In the genomic region with DNA sequence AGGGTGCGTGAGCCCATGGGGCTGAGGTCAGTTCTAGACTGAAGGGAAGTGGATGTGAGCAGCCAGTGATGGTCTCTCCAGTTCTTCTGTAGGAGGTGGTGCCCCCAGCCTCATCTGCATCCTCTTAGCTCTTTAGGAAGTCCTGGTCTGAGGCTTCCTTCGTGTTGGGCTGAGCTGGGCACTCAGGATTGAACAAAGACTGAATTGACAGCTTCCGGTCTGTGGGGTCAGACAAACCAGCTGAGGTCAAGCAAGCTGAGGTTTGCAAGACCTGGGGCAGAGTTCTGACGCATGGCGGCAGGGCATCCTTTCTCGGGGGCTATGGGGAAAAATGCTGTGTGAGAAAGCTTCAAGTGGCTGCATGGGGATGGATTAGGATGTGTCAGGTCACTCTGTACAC, we compare ENCODE assay signal across 13 mouse cellular contexts. TPM values are rescaled to one million over a fixed set of nuclear protein-coding genes. Genes with fewer than 3 reads are reported as not detected.
DNase-seq lines count a peak whose midpoint lies in the region; ATAC-seq and TF ChIP-seq lines count a peak whose summit lies in the region.
"Had no signal": no experiment of that assay in that cellular context is flagged by ENCODE, and none has a peak within 500 bp of the region (broad histone marks: within the 10 kb centered on the region; RNA-seq: fewer than 3 reads in every experiment).

No protein-coding gene starts in this region.

- no peaks in the 10 kb centered on the region for H3K9me3 ChIP-seq in heart, embryonic 15.5 days (replicated peaks)
- H3K9me3 ChIP-seq in lung, postnatal 0 days (ENCODE audit: low read length): no peaks in the 10 kb centered on the region
- no peaks in the 10 kb centered on the region for H3K9me3 ChIP-seq in embryonic facial prominence, embryonic 11.5 days (replicated peaks; ENCODE audit: control insufficient read depth, low read length)
- no peaks in the 10 kb centered on the region for H3K9me3 ChIP-seq in liver, embryonic 11.5 days (ENCODE audit: control insufficient read depth, low read length)
- H3K9me3 ChIP-seq: neural tube, embryonic 12.5 days had no signal

- no peak for DNase-seq in heart, adult 18-20 months
- peak; percentile 37 for DNase-seq in lung, postnatal 0 days (ENCODE audit: low spot score)
- no peak for DNase-seq in lung, postnatal 36 days
- no peak for DNase-seq in embryonic facial prominence, embryonic 11.5 days (ENCODE audit: low spot score)
- DNase-seq in liver, embryonic 11.5 days (ENCODE audit: low spot score): no peak
- DNase-seq: gastrocnemius, postnatal 25 days; kidney, adult 9 months; right cerebral cortex, postnatal 4 days; thymus, postnatal 36 days had no signal

- H3K4me1 ChIP-seq in heart, embryonic 15.5 days (replicated peaks): peaks cover 92% of the 10 kb centered on the region
- H3K4me1 ChIP-seq in lung, postnatal 0 days (ENCODE audit: insufficient read depth, low read depth, low read length): peaks cover 68% of the 10 kb centered on the region
- peaks cover 21% of the 10 kb centered on the region for H3K4me1 ChIP-seq in embryonic facial prominence, embryonic 11.5 days (ENCODE audit: control insufficient read depth, insufficient read depth, low read length)
- H3K4me1 ChIP-seq in olfactory bulb, adult 2 months (ENCODE audit: control insufficient read depth, insufficient read depth, low read length): peaks cover 46% of the 10 kb centered on the region
- peaks cover 47% of the 10 kb centered on the region for H3K4me1 ChIP-seq in liver, embryonic 11.5 days (replicated peaks; ENCODE audit: control insufficient read depth, insufficient read depth, low read length)

- no peak for TF ChIP-seq EP300 in lung, postnatal 0 days (IDR thresholded peaks at IDR 0.05)

- H3K27ac ChIP-seq in heart, embryonic 15.5 days: peak overlapping the region; percentile 93
- peak overlapping the region; percentile 94 for H3K27ac ChIP-seq in lung, postnatal 0 days (ENCODE audit: low read length)
- no peak overlapping the region for H3K27ac ChIP-seq in embryonic facial prominence, embryonic 11.5 days (replicated peaks; ENCODE audit: low read depth, low read length)
- H3K27ac ChIP-seq in olfactory bulb, adult 2 months (ENCODE audit: insufficient read depth, low read depth, low read length): peak overlapping the region; percentile 43
- H3K27ac ChIP-seq in liver, embryonic 11.5 days (ENCODE audit: low read depth, low read length): no peak overlapping the region
- H3K27ac ChIP-seq: neural tube, embryonic 12.5 days had no signal

- peak overlapping the region; percentile 24 for H3K9ac ChIP-seq in heart, embryonic 15.5 days
- 0 out of 2 replicates have a peak overlapping the region, but pooled peaks have one; percentile 6 for H3K9ac ChIP-seq in lung, postnatal 0 days (replicated peaks; ENCODE audit: low read depth)
- H3K9ac ChIP-seq in embryonic facial prominence, embryonic 11.5 days (replicated peaks; ENCODE audit: low read length): peak overlapping the region; percentile 32; the same call in 1 of the 2 replicates
- H3K9ac ChIP-seq in liver, embryonic 11.5 days (ENCODE audit: low read depth, low read length): no peak overlapping the region
- H3K9ac ChIP-seq: neural tube, embryonic 12.5 days had no signal

- no peak for TF ChIP-seq CTCF in lung, postnatal 0 days (IDR thresholded peaks at IDR 0.05)
- no peak for TF ChIP-seq CTCF in olfactory bulb, adult 2 months (IDR thresholded peaks at IDR 0.05; ENCODE audit: insufficient read depth, low read depth, low read length)

- ATAC-seq in heart, embryonic 15.5 days (replicated peaks; ENCODE audit: insufficient number of reproducible peaks, insufficient read depth, low FRiP score, low read depth): no peak
- no peak for ATAC-seq in lung, postnatal 0 days
- ATAC-seq in embryonic facial prominence, embryonic 11.5 days (replicated peaks; ENCODE audit: insufficient number of reproducible peaks, low FRiP score, low TSS enrichment, low read depth): no peak
- no peak for ATAC-seq in activated CD4-positive, CD25-positive, alpha-beta regulatory T cell, adult 4 months
- no peak for ATAC-seq in liver, embryonic 11.5 days (replicated peaks; ENCODE audit: low FRiP score)

- no peak overlapping the region for H3K4me3 ChIP-seq in heart, embryonic 15.5 days
- peak overlapping the region; percentile 24; the same call in 1 of the 2 replicates for H3K4me3 ChIP-seq in lung, postnatal 0 days (ENCODE audit: low read depth, low read length)
- H3K4me3 ChIP-seq in embryonic facial prominence, embryonic 11.5 days (ENCODE audit: low read depth, low read length): no peak overlapping the region
- no peak overlapping the region for H3K4me3 ChIP-seq in olfactory bulb, adult 2 months (ENCODE audit: insufficient read depth, low read depth, low read length)
- H3K4me3 ChIP-seq in liver, embryonic 11.5 days (ENCODE audit: low read depth, low read length): no peak overlapping the region
- H3K4me3 ChIP-seq: neural tube, embryonic 12.5 days had no signal

- no peaks in the 10 kb centered on the region for H3K27me3 ChIP-seq in heart, embryonic 15.5 days
- H3K27me3 ChIP-seq in lung, postnatal 0 days (replicated peaks; ENCODE audit: insufficient read depth, low read length): no peaks in the 10 kb centered on the region
- no peaks in the 10 kb centered on the region for H3K27me3 ChIP-seq in embryonic facial prominence, embryonic 11.5 days (ENCODE audit: control insufficient read depth, insufficient read depth, low read length)
- no peaks in the 10 kb centered on the region for H3K27me3 ChIP-seq in liver, embryonic 11.5 days (replicated peaks; ENCODE audit: control insufficient read depth, insufficient read depth, low read length)
- H3K27me3 ChIP-seq: neural tube, embryonic 12.5 days had no signal

- H3K4me2 ChIP-seq in heart, embryonic 15.5 days: peak overlapping the region; percentile 38
- H3K4me2 ChIP-seq in lung, postnatal 0 days (replicated peaks; ENCODE audit: low read depth, low read length): peak overlapping the region; percentile 75
- H3K4me2 ChIP-seq in embryonic facial prominence, embryonic 11.5 days (ENCODE audit: low read depth, low read length): no peak overlapping the region
- H3K4me2 ChIP-seq in liver, embryonic 11.5 days: no peak overlapping the region

- no peak for TF ChIP-seq POLR2A in olfactory bulb, adult 2 months (IDR thresholded peaks at IDR 0.05; ENCODE audit: insufficient read depth, low read depth, low read length)

- no peaks in the 10 kb centered on the region for H3K36me3 ChIP-seq in heart, embryonic 15.5 days
- H3K36me3 ChIP-seq in lung, postnatal 0 days (ENCODE audit: insufficient read depth, low read length): 0 out of 2 replicates have a peak, but pooled peaks cover 4% of the 10 kb centered on the region
- H3K36me3 ChIP-seq in embryonic facial prominence, embryonic 11.5 days (replicated peaks; ENCODE audit: control insufficient read depth, insufficient read depth, low read depth, low read length): no peaks in the 10 kb centered on the region
- no peaks in the 10 kb centered on the region for H3K36me3 ChIP-seq in liver, embryonic 11.5 days (ENCODE audit: control insufficient read depth, insufficient read depth, low read length)
- H3K36me3 ChIP-seq: neural tube, embryonic 12.5 days had no signal

- WGBS in heart, embryonic 15.5 days: 41% methylated on average over 6 of the region's 6 CpGs
- WGBS in lung, postnatal 0 days: 26% methylated on average over 6 of the region's 6 CpGs
- 13% methylated on average over 6 of the region's 6 CpGs for WGBS in embryonic facial prominence, embryonic 11.5 days
- 71% methylated on average over 6 of the region's 6 CpGs for WGBS in olfactory bulb, adult 2 months
- 39% methylated on average over 6 of the region's 6 CpGs for WGBS in liver, embryonic 11.5 days

RNA-seq across cellular contexts. Expression of gene Csrp1, which starts 15.6 kb away (rescaled TPM):
- polyA plus RNA-seq in heart, embryonic 15.5 days (2015; fragmentation: Nextera tagmentation; extraction: Ambion mirVana): 149 and 169 TPM in 2 replicates
- total RNA-seq in heart, adult 18-20 months (2021): 10 to 100 TPM; 47.0 to 51.1 TPM
- polyA plus RNA-seq in lung, postnatal 0 days (2015; fragmentation: Nextera tagmentation; extraction: Ambion mirVana): 449 and 545 TPM in 2 replicates
- 52.9 and 53.2 TPM in 2 replicates for polyA plus RNA-seq in embryonic facial prominence, embryonic 11.5 days (2014; fragmentation: Nextera tagmentation; extraction: Ambion mirVana)
- 169 and 254 TPM in 2 replicates for polyA plus RNA-seq in olfactory bulb, adult 2 months (2012; ENCODE audit: insufficient read depth, insufficient read length, low replicate concordance, missing spikeins)
- 10 to 100 TPM; 14.5 to 35.2 TPM for polyA plus RNA-seq in activated CD4-positive, CD25-positive, alpha-beta regulatory T cell, adult 4 months (2017; shearing (Covaris generic))
- 65.6 and 71.8 TPM in 2 replicates for polyA plus RNA-seq in liver, embryonic 11.5 days (2014; fragmentation: Nextera tagmentation; extraction: Ambion mirVana)

RNA-seq across cellular contexts. Expression of gene Phlda3, which starts 30.5 kb away (rescaled TPM):
- 70.5 and 85.0 TPM in 2 replicates for polyA plus RNA-seq in heart, embryonic 15.5 days (2015; fragmentation: Nextera tagmentation; extraction: Ambion mirVana)
- 10 to 100 TPM; 11.0 to 11.7 TPM for total RNA-seq in heart, adult 18-20 months (2021)
- polyA plus RNA-seq in lung, postnatal 0 days (2015; fragmentation: Nextera tagmentation; extraction: Ambion mirVana): 80.7 and 82.0 TPM in 2 replicates
- 33.5 and 35.3 TPM in 2 replicates for polyA plus RNA-seq in embryonic facial prominence, embryonic 11.5 days (2014; fragmentation: Nextera tagmentation; extraction: Ambion mirVana)
- polyA plus RNA-seq in olfactory bulb, adult 2 months (2012; ENCODE audit: insufficient read depth, insufficient read length, low replicate concordance, missing spikeins): not detected in 2 replicates
- 1 to 10 TPM; 1.9 to 3.8 TPM for polyA plus RNA-seq in activated CD4-positive, CD25-positive, alpha-beta regulatory T cell, adult 4 months (2017; shearing (Covaris generic))
- 22.5 and 22.8 TPM in 2 replicates for polyA plus RNA-seq in liver, embryonic 11.5 days (2014; fragmentation: Nextera tagmentation; extraction: Ambion mirVana)

RNA-seq across cellular contexts. Expression of gene Tnni1, which starts 43.8 kb away (rescaled TPM):
- polyA plus RNA-seq in heart, embryonic 15.5 days (2015; fragmentation: Nextera tagmentation; extraction: Ambion mirVana): 3,693 and 4,133 TPM in 2 replicates
- 1 to 10 TPM; 1.5 to 1.7 TPM for total RNA-seq in heart, adult 18-20 months (2021)
- 26.1 and 31.2 TPM in 2 replicates for polyA plus RNA-seq in lung, postnatal 0 days (2015; fragmentation: Nextera tagmentation; extraction: Ambion mirVana)
- 12.5 and 19.1 TPM in 2 replicates for polyA plus RNA-seq in embryonic facial prominence, embryonic 11.5 days (2014; fragmentation: Nextera tagmentation; extraction: Ambion mirVana)
- not detected in 2 replicates for polyA plus RNA-seq in olfactory bulb, adult 2 months (2012; ENCODE audit: insufficient read depth, insufficient read length, low replicate concordance, missing spikeins)
- polyA plus RNA-seq in activated CD4-positive, CD25-positive, alpha-beta regulatory T cell, adult 4 months (2017; shearing (Covaris generic)): not detected
- polyA plus RNA-seq in liver, embryonic 11.5 days (2014; fragmentation: Nextera tagmentation; extraction: Ambion mirVana): 42.1 and 58.2 TPM in 2 replicates

Comparison
In these comparisons a context has a peak if more than half of its experiments do, and no peak if none do; other contexts are left out.
1. H3K27ac ChIP-seq: peak in heart, embryonic 15.5 days (single experiment), lung, postnatal 0 days (single experiment) and olfactory bulb, adult 2 months (single experiment); none in embryonic facial prominence, embryonic 11.5 days (single experiment) and liver, embryonic 11.5 days (single experiment).
2. H3K4me2 ChIP-seq: peak in heart, embryonic 15.5 days (single experiment) and lung, postnatal 0 days (single experiment); none in embryonic facial prominence, embryonic 11.5 days (single experiment) and liver, embryonic 11.5 days (single experiment).
3. RNA of gene Tnni1, which starts 43.8 kb away (polyA plus RNA-seq): 3,693 to 4,133 TPM in heart, embryonic 15.5 days; 42.1 to 58.2 TPM in liver, embryonic 11.5 days, 26.1 to 31.2 TPM in lung, postnatal 0 days, 12.5 to 19.1 TPM in embryonic facial prominence, embryonic 11.5 days, not detected in activated CD4-positive, CD25-positive, alpha-beta regulatory T cell, adult 4 months and not detected in olfactory bulb, adult 2 months; every median in the first group is over 10 times any median in the second.